Mouse (Mus musculus) heart, postnatal 25 days (tissue): ENCODE measurements around the gene Hprt. TPM values are rescaled to one million over a fixed set of nuclear protein-coding genes. Genes with fewer than 3 reads are reported as not detected.

Experiments used
- DNase-seq: peaks from one replicate; pipeline ENCODE4 v3.0.0; 2022; ENCODE audit warnings: low spot score
- intact Hi-C: fragments of 180-260 bp; cut with DNase I; formaldehyde crosslinking; loops from one replicate; pipeline ENCODE4 v1.15.1; 2025
- total RNA-seq, 2 experiments: library from RNA; stranded (reverse); gene quantifications; 2 replicates each; pipeline ENCODE4 v1.2.3; 2021

Gene Hprt
- total RNA-seq, 2 experiments from 2014 or later, result 57.7 to 66.7 TPM

DNA sequence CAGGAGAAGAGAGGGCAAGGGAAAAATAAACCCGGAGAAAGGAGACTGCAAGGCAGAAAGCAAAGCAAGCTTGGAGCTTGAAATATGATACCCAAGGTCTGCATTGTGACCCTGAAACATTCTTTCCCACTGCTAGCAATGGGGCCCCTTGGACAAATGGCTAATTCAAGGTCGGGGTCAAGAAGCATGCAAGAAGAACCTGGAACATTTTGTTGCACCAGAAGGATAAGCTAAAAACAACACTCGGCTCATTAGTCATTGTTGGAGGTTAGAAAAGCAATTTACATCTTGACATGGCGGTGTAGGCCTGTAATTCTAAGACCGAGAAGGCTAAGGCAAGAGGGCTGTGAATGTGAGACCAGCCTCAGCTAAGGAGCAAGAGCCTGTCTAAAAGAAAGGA, 51.7 kb downstream of the Hprt start:
- intact Hi-C loops, result no loop called here
- DNase-seq, result no peak

- intact Hi-C loops, result no loop called here
- no peak for DNase-seq
Measured at GRCm38 (mm10) chrX:53040138-53040537, 52.2 kb downstream of the Hprt start.

- intact Hi-C loops, result no loop called here
- DNase-seq, result no peak
Measured at GRCm38 (mm10) chrX:53041006-53041405, 53.1 kb downstream of the Hprt start.

GRCm38 (mm10) chrX:53045187-53045903, 57.4 kb downstream of the Hprt start:
- no peak for DNase-seq
- intact Hi-C loops, result no loop called here

- intact Hi-C loops, result no loop called here
- no peak for DNase-seq
Measured at GRCm38 (mm10) chrX:53046033-53046432, 58.1 kb downstream of the Hprt start.

DNA sequence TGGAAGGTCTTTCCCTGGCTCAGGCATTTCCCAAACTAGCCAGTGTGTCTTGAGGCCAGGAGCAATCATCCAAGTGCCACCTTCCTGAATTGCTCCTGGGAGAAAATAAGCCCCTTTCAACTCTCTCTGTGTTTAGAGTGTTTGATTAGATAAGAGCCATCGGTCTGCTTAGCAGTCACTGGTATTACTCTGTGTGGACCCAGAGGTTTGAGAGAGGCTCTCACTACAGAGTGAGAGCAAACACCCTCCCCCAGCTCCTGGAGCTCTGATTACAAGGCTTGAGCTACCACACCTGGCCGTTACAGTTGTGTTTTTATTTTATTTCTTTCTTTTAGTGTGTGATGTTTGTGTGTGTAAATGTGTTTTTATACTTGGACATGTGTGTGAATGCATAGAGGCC, 59.0 kb downstream of the Hprt start:
- intact Hi-C loops, result no loop called here
- DNase-seq, result no peak

DNA sequence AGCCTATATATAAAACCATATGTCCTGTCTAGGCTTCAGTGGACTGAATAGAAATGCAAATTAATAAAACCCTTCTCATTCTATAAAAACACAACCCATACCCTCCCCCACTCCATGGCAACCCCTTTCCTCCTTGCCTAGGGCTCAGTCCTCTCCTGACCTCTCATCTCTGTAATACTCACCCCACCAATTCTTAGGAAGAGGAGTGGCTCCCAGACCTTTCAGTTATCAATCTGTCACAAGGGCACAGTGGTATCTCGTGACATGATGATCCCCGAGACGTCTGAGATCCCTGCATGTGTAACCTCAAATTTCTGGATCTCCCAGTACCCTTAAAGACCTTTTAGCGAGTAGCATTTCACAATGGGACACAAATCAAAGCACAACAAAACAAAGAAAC, 61.3 kb downstream of the Hprt start:
- intact Hi-C loops, result no loop called here
- DNase-seq, result no peak

- no peak for DNase-seq
- intact Hi-C loops, result loop anchor here (10.0 kb wide), 1 partner anchor 314 kb away; no protein-coding TSS in a partner anchor
Measured at GRCm38 (mm10) chrX:53050353-53050752, 62.4 kb downstream of the Hprt start.

DNA sequence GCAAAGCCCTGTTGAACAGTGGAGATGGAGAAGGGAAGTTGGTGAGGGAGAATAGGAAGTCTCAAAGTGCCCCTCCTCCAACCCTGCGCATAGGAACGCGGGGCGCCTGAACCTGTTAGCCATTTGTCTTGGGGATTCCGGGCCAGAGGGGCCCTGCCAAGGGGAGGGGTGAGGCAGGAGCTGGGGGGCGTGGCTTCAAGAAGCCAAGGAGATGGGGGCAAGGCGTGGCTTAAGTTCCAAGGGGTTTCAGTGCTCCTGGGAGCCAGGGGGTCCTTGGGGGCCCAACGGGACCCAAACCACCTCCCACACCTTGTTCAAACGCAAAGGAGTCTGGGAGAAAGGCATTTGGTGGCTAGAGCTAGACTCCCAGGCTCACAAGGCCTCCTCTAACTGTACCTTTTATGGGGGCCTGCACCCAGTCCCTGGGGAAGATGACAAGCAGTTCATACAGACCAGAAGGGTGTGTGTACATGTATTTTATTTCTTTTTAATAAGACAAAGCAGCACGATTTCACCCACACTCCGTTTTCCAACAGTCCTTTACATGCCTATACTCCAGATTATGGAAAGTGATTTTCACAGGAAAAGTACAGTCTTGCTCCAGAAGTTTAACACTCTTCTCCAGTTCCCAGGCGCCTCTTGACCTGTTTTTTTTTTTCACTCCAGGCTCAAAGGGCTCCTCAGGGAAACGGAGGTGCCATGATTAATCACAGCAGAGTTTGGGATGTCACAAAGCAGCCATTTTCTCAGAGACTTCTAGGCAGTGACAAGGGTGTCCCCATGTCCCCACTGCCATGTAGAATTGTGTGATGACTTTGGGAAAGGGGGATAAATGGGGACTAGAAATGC, 64.9 kb downstream of the Hprt start:
- DNase-seq, result no peak
- intact Hi-C loops, result loop anchor here (10.0 kb wide), 1 partner anchor 312 kb away; no protein-coding TSS in a partner anchor

DNA sequence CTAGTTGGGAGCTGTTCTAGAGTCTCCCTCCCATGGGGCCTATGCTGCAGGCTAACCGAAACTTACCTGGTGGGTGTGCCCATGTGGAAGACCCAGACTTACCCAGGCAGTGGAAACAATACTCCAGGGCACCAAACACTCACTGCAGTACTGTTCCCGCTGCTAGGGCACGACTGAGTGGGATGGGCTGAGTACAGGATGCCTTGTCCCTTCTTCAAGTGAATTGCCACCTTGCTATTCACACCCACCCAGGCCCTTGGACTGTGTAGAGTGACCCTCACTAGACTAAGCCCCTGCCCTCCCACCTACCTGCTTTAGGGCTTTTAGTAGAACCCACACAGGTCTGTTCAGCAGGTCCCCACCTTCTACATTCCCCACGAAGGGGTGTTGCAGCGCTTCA, 65.9 kb downstream of the Hprt start:
- DNase-seq, result no peak

DNA sequence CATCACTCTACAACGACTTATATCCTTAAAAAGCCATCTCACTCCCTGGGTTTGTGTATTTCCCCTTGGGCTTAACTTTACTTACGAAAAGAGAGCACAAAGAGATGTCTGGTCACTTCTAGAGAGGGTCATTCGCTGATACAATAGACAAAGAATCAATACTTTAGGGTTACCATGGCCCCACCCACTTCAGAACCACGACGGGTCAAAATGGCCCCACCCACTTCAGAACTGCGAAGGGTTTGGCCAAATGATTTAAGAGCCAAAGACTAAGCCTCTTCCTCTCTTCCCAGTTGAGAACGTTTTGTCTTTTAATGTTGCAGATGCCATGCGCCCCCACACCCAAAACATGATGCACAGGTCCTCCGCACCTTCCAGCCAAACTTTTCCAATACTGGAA, 67.8 kb downstream of the Hprt start:
- intact Hi-C loops, result loop anchor here (5.0 to 10.0 kb wide), 3 partner anchors 112 to 309 kb away; no protein-coding TSS in a partner anchor
- no peak for DNase-seq

More for the DNA sequence above, 65.9 kb downstream of the Hprt start:
- intact Hi-C loops, result loop anchor here (10.0 kb wide), 1 partner anchor 311 kb away; no protein-coding TSS in a partner anchor

- intact Hi-C loops, result loop anchor here (5.0 to 10.0 kb wide), 3 partner anchors 111 to 308 kb away; no protein-coding TSS in a partner anchor
- no peak for DNase-seq
Measured at GRCm38 (mm10) chrX:53056627-53057026, 68.7 kb downstream of the Hprt start.

DNA sequence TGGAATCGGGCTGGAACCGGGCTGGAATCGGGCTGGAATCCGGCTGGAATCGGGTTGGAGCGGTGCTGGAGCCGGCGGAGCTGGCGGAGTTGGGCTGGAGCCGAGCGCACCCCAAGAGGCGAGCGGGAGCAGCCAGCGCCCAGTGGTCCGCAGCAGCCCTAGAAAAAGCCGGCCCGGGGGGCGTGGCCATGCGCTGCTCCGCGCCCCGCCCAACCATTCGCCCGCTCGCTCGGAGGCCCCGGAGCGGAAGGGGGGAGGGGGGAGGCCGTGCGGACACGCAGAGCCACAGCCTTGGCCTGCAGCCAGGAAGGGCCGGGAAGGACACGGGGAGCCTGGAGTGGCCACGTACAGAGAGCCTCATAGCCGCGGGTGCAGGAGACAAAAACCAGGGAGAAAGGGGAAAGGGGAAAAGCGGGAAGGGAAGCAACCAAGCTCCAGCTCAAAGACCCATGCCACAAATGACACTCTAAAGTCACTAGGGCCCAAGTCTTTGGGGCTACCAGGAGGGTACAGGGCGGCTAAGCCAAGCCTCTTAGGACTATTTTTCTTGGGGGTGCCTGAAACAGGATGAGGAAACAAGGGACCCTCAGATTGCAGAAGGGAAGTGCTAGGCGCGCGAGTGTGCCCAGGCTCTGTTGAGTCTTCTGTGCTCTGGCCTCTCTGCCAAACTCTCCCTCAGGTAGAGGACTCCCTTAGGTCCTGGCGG, 69.3 kb downstream of the Hprt start:
- DNase-seq, result peak; percentile 84
- intact Hi-C loops, result loop anchor here (5.0 to 10.0 kb wide), 3 partner anchors 110 to 308 kb away; no protein-coding TSS in a partner anchor

DNA sequence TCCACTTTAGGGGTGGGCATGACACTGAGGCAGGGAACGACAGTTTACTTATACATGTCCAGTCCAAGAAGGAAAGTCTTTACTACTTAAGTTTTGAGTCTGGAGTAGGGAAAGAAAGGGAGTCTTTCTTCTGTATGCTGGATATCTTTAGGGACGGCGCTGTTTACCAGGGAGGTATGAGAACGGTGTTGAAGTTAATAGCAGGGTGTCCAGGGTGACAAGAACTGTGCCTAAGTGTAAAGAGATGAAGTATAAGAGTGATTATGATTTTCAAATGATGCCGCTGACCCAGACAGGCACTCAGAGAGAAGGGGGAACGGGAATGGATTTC, 69.8 kb downstream of the Hprt start:
- intact Hi-C loops, result loop anchor here (5.0 to 10.0 kb wide), 3 partner anchors 110 to 307 kb away; no protein-coding TSS in a partner anchor
- no peak for DNase-seq

- intact Hi-C loops, result loop anchor here (5.0 to 10.0 kb wide), 3 partner anchors 109 to 306 kb away; no protein-coding TSS in a partner anchor
Measured at GRCm38 (mm10) chrX:53058459-53059280, 70.7 kb downstream of the Hprt start.

GRCm38 (mm10) chrX:53059426-53060007, 71.6 kb downstream of the Hprt start:
- intact Hi-C loops, result loop anchor here (5.0 to 10.0 kb wide), 3 partner anchors 108 to 305 kb away; no protein-coding TSS in a partner anchor
- DNase-seq, result no peak

More at GRCm38 (mm10) chrX:53058459-53059280, 70.7 kb downstream of the Hprt start:
- no peak for DNase-seq

GRCm38 (mm10) chrX:53064406-53064805, 76.5 kb downstream of the Hprt start:
- no peak for DNase-seq
- intact Hi-C loops, result no loop called here
